Mouse (Mus musculus) bone marrow macrophage, adult 2 months (primary cell): Measurements from ENCODE around the gene Gm11938. TPM values are rescaled to one million over a fixed set of nuclear protein-coding genes. Genes with fewer than 3 reads are reported as not detected.
"Not testable (repeated sequence)": the region's sequence is repeated elsewhere in the genome, so short reads cannot be mapped to it uniquely, and the experiment has no call there.

Experiments
- H3K27ac ChIP-seq: 2 replicates; pipeline ENCODE4 v1.5.1; 2012; ENCODE audit warnings: low read depth, low read length; ENCODE audit not compliant: insufficient read depth
- H3K4me1 ChIP-seq: 2 replicates; pipeline ENCODE4 v1.6.1; 2012; ENCODE audit warnings: low read length; ENCODE audit not compliant: control insufficient read depth, insufficient read depth
- H3K4me3 ChIP-seq: 2 replicates; pipeline ENCODE4 v1.5.1; 2012; ENCODE audit warnings: mild to moderate bottlenecking, low read length, moderate library complexity; ENCODE audit not compliant: insufficient read depth
- CTCF ChIP-seq: IDR thresholded peaks from 2 replicates; pipeline ENCODE4 v1.5.1; 2012; ENCODE audit warnings: low read depth, mild to moderate bottlenecking, low read length, moderate library complexity
- POLR2A ChIP-seq: IDR thresholded peaks from 2 replicates; pipeline ENCODE4 v1.6.1; 2012; ENCODE audit warnings: mild to moderate bottlenecking, low read depth, low read length, borderline replicate concordance
- polyA plus RNA-seq: library from polyadenylated mRNA; stranded (reverse); fragments of >200 nt; gene quantifications from 2 replicates; pipeline ENCODE4 v1.2.4, GENCODE M21; 2012; ENCODE audit not compliant: missing spikeins, insufficient read depth, insufficient read length

Gene Gm11938
- not detected in 2 replicates for polyA plus RNA-seq

- not testable (repeated sequence) for H3K4me3 ChIP-seq, H3K4me1 ChIP-seq, H3K27ac ChIP-seq
These were observed at the start of gene Gm11938 for GRCm38 (mm10) chr11:99603208-99603607. Gene Gm11938 (minus strand): TSS chr11:99603308.

- Histone ChIP-seq H3K4me3 (no peak within 1 kb of the TSS), H3K4me1 (no peaks in the 10 kb centered on the region), H3K27ac (no peak within 1 kb of the TSS)
- TF ChIP-seq POLR2A (no peak), CTCF (no peak)
These were observed 47.0 kb upstream of the Gm11938 start, which contains the start of gene Gm11555 for GRCm38 (mm10) chr11:99650136-99650535. Gene Gm11555 (minus strand): TSS chr11:99650236.

- no peaks in the 10 kb centered on the region for H3K4me1 ChIP-seq
- H3K4me3 ChIP-seq: no peak overlapping the region
- no peak for TF ChIP-seq CTCF
- TF ChIP-seq POLR2A: no peak
- H3K27ac ChIP-seq: no peak overlapping the region
These were observed 43.3 kb upstream of the Gm11938 start for GRCm38 (mm10) chr11:99646444-99646843.

GRCm38 (mm10) chr11:99644351-99644750 is 41.2 kb upstream of the Gm11938 start:
- Histone ChIP-seq H3K4me1 (no peaks in the 10 kb centered on the region), H3K4me3 (no peak overlapping the region), H3K27ac (no peak overlapping the region)
- TF ChIP-seq POLR2A (no peak), CTCF (no peak)

- H3K27ac ChIP-seq, H3K4me1 ChIP-seq, H3K4me3 ChIP-seq: not testable (repeated sequence)
These were observed 40.6 kb upstream of the Gm11938 start, which contains the start of gene Krtap4-7 for GRCm38 (mm10) chr11:99643635-99644139. Gene Krtap4-7 (minus strand): TSS chr11:99644089.

- TF ChIP-seq POLR2A (no peak), CTCF (no peak)
- Histone ChIP-seq H3K4me1 (no peaks in the 10 kb centered on the region), H3K4me3 (no peak overlapping the region), H3K27ac (no peak overlapping the region)
These were observed 37.8 kb upstream of the Gm11938 start for GRCm38 (mm10) chr11:99640926-99641325.

- H3K4me1 ChIP-seq: no peaks in the 10 kb centered on the region
- no peak overlapping the region for H3K27ac ChIP-seq
- no peak overlapping the region for H3K4me3 ChIP-seq
- TF ChIP-seq CTCF: no peak
- TF ChIP-seq POLR2A: no peak
These were observed 34.0 kb upstream of the Gm11938 start for GRCm38 (mm10) chr11:99637086-99637485.

- Histone ChIP-seq H3K4me3 (no peak within 1 kb of the TSS), H3K27ac (no peak within 1 kb of the TSS), H3K4me1 (no peaks in the 10 kb centered on the region)
- no peak for TF ChIP-seq POLR2A
- no peak for TF ChIP-seq CTCF
These were observed 31.6 kb upstream of the Gm11938 start, which contains the start of gene Krtap4-2 for GRCm38 (mm10) chr11:99634653-99635134. Gene Krtap4-2 (minus strand): TSS chr11:99635084.

- Histone ChIP-seq H3K4me1 (no peaks in the 10 kb centered on the region), H3K27ac (no peak overlapping the region)
These were observed 30.2 kb upstream of the Gm11938 start for GRCm38 (mm10) chr11:99633293-99633692.

GRCm38 (mm10) chr11:99630890-99631289 is 27.8 kb upstream of the Gm11938 start:
- no peak overlapping the region for H3K4me3 ChIP-seq
- no peaks in the 10 kb centered on the region for H3K4me1 ChIP-seq
- TF ChIP-seq CTCF (no peak), POLR2A (no peak)
- H3K27ac ChIP-seq: no peak overlapping the region

More at GRCm38 (mm10) chr11:99633293-99633692, 30.2 kb upstream of the Gm11938 start:
- no peak for TF ChIP-seq POLR2A
- TF ChIP-seq CTCF: no peak
- H3K4me3 ChIP-seq: no peak overlapping the region

- Histone ChIP-seq H3K4me3 (no peak within 1 kb of the TSS), H3K4me1 (no peaks in the 10 kb centered on the region), H3K27ac (no peak within 1 kb of the TSS)
- TF ChIP-seq CTCF (no peak), POLR2A (no peak)
These were observed 25.0 kb upstream of the Gm11938 start, which contains the start of gene Krtap4-1 for GRCm38 (mm10) chr11:99628138-99628537. Gene Krtap4-1 (minus strand): TSS chr11:99628238.

- Histone ChIP-seq H3K4me1 (no peaks in the 10 kb centered on the region), H3K4me3 (no peak within 1 kb of the TSS)
These were observed 17.2 kb upstream of the Gm11938 start, which contains the start of gene Gm11562 for GRCm38 (mm10) chr11:99620335-99620734. Gene Gm11562 (minus strand): TSS chr11:99620435.

More at GRCm38 (mm10) chr11:99620335-99620734, 17.2 kb upstream of the Gm11938 start, which contains the start of gene Gm11562:
- H3K27ac ChIP-seq: no peak within 1 kb of the TSS
- TF ChIP-seq CTCF: no peak
